Mouse (Mus musculus): ENCODE data around the gene Ints13. TPM values are rescaled to one million over a fixed set of nuclear protein-coding genes. Genes with fewer than 3 reads are reported as not detected.

The Ints13 gene
- polyA plus RNA-seq, 1 experiment from 2014 or later = 67.7 TPM

DNA sequence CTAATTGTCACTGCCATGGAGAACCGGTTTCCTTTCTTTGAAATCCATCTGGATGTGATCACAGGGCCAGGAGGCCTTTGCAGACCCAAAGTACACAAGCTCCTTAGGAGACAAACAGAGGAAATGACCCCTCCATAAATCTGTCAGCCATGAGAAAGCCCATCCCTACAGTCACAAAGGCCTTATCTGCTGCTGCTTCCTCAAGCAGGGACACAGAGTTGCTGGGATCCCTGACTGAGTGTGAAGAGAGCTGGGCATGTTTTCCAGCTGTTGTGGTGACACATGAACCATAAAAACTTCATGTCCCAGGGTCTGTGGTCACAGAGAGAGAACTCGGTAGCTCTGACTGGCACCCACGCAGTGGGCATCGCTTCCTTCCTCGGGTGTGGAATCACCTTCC, 46.9 kb downstream of the Ints13 start:
- Histone ChIP-seq H3K4me2 (ENCODE audit: low read length) (no peak overlapping the region), H3K27me3 (replicated peaks; ENCODE audit: control insufficient read depth, insufficient read depth, low read length) (no peaks in the 10 kb centered on the region), H3K9ac (replicated peaks; ENCODE audit: low read depth, low read length) (no peak overlapping the region), H3K27ac (ENCODE audit: low read length) (no peak overlapping the region), H3K36me3 (ENCODE audit: control insufficient read depth, insufficient read depth) (no peaks in the 10 kb centered on the region), H3K4me1 (replicated peaks; ENCODE audit: control insufficient read depth, insufficient read depth, low read length) (no peaks in the 10 kb centered on the region), H3K4me3 (replicated peaks; ENCODE audit: low read length) (no peak overlapping the region), H3K9me3 (ENCODE audit: control insufficient read depth, low read length) (no peaks in the 10 kb centered on the region)
- 88% methylated on average over 5 of the region's 5 CpGs for WGBS
- ATAC-seq = no peak

DNA sequence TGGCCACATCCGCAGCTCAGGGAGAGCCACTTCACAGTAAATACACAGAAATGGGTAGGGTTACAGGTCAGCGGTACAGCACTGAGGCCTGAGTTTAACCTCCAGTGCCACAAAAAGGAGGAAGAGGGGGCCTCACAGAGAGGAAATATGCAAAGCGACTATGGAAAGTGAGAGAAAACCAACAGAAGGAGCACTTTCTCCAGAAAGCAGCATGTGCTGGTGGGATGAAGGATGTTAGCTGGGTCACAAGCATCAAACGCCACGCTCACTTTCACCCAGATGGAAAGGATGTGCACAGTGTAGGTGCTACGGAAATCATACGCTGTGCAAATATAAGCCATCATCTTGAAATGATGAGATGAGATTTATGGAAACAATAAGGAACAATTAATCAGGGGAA, 47.3 kb downstream of the Ints13 start:
- Histone ChIP-seq H3K9me3 (ENCODE audit: control insufficient read depth, low read length) (no peaks in the 10 kb centered on the region), H3K4me2 (ENCODE audit: low read length) (no peak overlapping the region), H3K27me3 (replicated peaks; ENCODE audit: control insufficient read depth, insufficient read depth, low read length) (no peaks in the 10 kb centered on the region), H3K4me3 (replicated peaks; ENCODE audit: low read length) (no peak overlapping the region), H3K9ac (replicated peaks; ENCODE audit: low read depth, low read length) (no peak overlapping the region), H3K36me3 (ENCODE audit: control insufficient read depth, insufficient read depth) (no peaks in the 10 kb centered on the region), H3K4me1 (replicated peaks; ENCODE audit: control insufficient read depth, insufficient read depth, low read length) (no peaks in the 10 kb centered on the region), H3K27ac (ENCODE audit: low read length) (no peak overlapping the region)
- WGBS = 93% methylated on average over 7 of the region's 7 CpGs
- ATAC-seq = no peak

DNA sequence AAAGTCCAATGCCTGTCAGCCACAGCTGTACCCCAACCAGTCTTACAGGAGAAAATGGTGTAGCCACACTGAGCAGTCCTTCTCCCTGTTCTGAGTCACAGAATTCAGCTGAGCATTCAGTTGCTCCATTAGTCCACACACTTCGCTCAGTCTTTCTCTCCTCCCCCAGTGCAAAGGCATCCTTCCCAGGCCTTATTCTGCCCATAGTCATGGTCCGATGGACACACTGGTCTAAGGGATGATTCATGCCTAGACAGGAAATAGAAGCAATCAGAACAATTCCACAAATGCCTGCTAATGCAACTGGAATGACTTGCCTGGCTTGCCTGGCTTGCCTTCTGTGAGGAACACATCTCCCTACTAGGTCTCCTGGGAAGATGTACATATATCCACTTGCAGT, 50.1 kb downstream of the Ints13 start:
- no peaks in the 10 kb centered on the region for H3K36me3 ChIP-seq (ENCODE audit: control insufficient read depth, insufficient read depth)
- no peak overlapping the region for H3K4me3 ChIP-seq (replicated peaks; ENCODE audit: low read length)
- ATAC-seq = no peak
- H3K9ac ChIP-seq (replicated peaks; ENCODE audit: low read depth, low read length) = no peak overlapping the region
- no peak overlapping the region for H3K27ac ChIP-seq (ENCODE audit: low read length)
- no peaks in the 10 kb centered on the region for H3K27me3 ChIP-seq (replicated peaks; ENCODE audit: control insufficient read depth, insufficient read depth, low read length)
- WGBS = 98% methylated on average over 2 of the region's 2 CpGs
- no peak overlapping the region for H3K4me2 ChIP-seq (ENCODE audit: low read length)
- no peaks in the 10 kb centered on the region for H3K9me3 ChIP-seq (ENCODE audit: control insufficient read depth, low read length)
- no peaks in the 10 kb centered on the region for H3K4me1 ChIP-seq (replicated peaks; ENCODE audit: control insufficient read depth, insufficient read depth, low read length)

DNA sequence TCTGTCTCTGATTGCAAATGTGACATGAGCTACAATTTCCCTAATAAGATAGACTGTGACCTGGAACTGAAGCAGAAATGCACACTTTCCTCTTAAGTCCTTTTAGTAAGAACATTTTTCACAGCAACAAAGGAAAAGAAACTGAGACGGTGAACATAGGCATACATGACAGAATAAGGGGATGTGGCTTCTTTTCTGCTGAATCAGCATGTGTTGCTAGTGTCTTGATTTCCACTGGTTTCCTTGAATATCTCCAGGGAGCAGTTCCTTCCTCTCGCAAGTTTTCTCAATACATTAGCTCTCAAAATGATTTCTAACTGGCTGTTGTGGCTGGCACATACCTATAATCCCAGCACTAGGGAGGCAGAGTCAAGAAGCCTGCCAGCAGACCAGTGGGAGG, 52.1 kb downstream of the Ints13 start:
- no peak overlapping the region for H3K27ac ChIP-seq (ENCODE audit: low read length)
- no peaks in the 10 kb centered on the region for H3K9me3 ChIP-seq (ENCODE audit: control insufficient read depth, low read length)
- no peak for ATAC-seq
- H3K4me2 ChIP-seq (ENCODE audit: low read length) = no peak overlapping the region
- H3K4me1 ChIP-seq (replicated peaks; ENCODE audit: control insufficient read depth, insufficient read depth, low read length) = no peaks in the 10 kb centered on the region
- no peak overlapping the region for H3K4me3 ChIP-seq (replicated peaks; ENCODE audit: low read length)
- 90% methylated on average over 2 of the region's 2 CpGs for WGBS
- H3K9ac ChIP-seq (replicated peaks; ENCODE audit: low read depth, low read length) = no peak overlapping the region
- no peaks in the 10 kb centered on the region for H3K27me3 ChIP-seq (replicated peaks; ENCODE audit: control insufficient read depth, insufficient read depth, low read length)
- H3K36me3 ChIP-seq (ENCODE audit: control insufficient read depth, insufficient read depth) = no peaks in the 10 kb centered on the region

DNA sequence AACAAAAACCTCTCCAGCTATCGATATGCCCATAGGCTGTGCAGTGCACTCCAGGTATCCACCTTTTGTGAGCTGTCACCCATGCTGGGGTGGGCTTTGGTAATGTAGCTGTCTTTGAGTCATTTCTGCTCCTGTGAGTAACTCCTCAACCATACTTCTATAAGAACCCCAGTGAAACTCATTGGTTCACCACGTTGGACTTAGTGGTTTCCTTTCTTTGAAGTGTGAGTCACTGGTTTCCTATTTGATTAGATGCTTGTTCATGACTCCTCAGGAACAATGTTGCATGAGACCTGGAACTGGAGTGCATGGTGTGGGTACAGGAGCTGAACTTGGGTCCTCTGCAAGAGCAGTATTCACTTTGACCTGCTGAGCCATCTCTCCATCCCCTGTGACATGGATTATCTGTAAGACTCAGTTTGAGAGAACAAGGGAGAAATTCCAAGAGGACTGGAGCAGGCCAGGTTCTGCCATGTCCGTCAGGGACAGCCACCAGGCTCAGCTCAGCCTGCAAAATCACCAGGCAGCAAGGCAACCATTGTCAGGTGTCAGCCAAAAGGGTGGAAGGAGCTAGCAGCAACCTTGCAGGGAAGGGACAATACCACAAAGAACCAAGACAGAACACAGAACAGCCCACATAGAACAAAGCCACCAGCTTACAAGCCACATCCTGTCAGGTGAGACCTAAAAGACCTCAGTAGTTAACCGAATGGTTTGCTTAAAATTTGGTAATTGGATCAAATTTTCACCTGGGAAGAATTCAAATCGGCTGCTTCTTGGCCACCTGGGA, 56.0 kb downstream of the Ints13 start:
- 83% methylated on average over 5 of the region's 5 CpGs for WGBS
- H3K4me1 ChIP-seq (replicated peaks; ENCODE audit: control insufficient read depth, insufficient read depth, low read length) = no peaks in the 10 kb centered on the region

DNA sequence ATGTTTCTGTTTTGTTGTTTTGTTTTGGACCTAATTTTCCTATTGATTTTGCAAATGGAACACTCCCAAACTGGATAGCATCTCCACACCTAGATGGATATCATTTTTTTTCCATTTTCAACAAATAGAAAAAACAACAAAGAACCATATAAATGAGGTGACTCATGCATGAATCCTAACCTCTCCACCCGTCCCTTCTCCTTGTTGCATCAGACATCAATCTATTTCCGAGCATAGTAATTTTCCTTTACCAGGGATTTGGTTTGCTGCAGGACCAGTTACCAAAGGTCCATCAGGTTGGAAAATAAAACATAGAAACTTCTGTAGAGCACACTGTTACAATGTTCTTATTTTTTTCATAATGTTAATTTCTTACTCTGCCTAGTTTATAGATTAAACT, 58.6 kb downstream of the Ints13 start:
- ATAC-seq = no peak
- Histone ChIP-seq H3K36me3 (ENCODE audit: control insufficient read depth, insufficient read depth) (no peaks in the 10 kb centered on the region), H3K9ac (replicated peaks; ENCODE audit: low read depth, low read length) (no peak overlapping the region), H3K4me1 (replicated peaks; ENCODE audit: control insufficient read depth, insufficient read depth, low read length) (no peaks in the 10 kb centered on the region), H3K27me3 (replicated peaks; ENCODE audit: control insufficient read depth, insufficient read depth, low read length) (no peaks in the 10 kb centered on the region), H3K9me3 (ENCODE audit: control insufficient read depth, low read length) (no peaks in the 10 kb centered on the region), H3K4me3 (replicated peaks; ENCODE audit: low read length) (no peak overlapping the region), H3K27ac (ENCODE audit: low read length) (no peak overlapping the region), H3K4me2 (ENCODE audit: low read length) (no peak overlapping the region)
- WGBS = 68% methylated on average over 2 of the region's 2 CpGs

More for the DNA sequence above, 56.0 kb downstream of the Ints13 start:
- Histone ChIP-seq H3K36me3 (ENCODE audit: control insufficient read depth, insufficient read depth) (no peaks in the 10 kb centered on the region), H3K9me3 (ENCODE audit: control insufficient read depth, low read length) (no peaks in the 10 kb centered on the region), H3K4me3 (replicated peaks; ENCODE audit: low read length) (no peak overlapping the region), H3K27me3 (replicated peaks; ENCODE audit: control insufficient read depth, insufficient read depth, low read length) (no peaks in the 10 kb centered on the region), H3K4me2 (ENCODE audit: low read length) (no peak overlapping the region), H3K27ac (ENCODE audit: low read length) (no peak overlapping the region), H3K9ac (replicated peaks; ENCODE audit: low read depth, low read length) (no peak overlapping the region)
- ATAC-seq = no peak

DNA sequence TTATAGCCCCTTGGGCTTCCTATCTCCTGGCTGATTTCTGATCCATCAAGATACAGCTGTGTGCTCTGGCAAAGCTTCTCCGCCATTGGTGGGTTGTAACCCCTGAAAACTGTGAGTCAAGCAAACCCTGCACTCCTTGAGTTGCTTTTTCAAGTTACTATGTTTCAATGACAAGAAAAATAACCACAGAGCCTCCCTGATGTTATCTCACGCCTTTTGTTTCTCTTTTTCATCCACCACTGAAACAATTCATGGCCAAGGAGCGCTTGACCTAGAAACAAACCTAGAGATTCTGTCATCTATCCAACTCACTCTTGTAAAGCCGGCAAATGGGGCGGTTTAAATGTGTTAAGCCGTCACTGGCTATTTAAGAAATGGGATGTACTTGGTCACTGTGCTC, 61.7 kb downstream of the Ints13 start:
- no peak overlapping the region for H3K9ac ChIP-seq (replicated peaks; ENCODE audit: low read depth, low read length)
- H3K4me2 ChIP-seq (ENCODE audit: low read length) = no peak overlapping the region
- H3K4me3 ChIP-seq (replicated peaks; ENCODE audit: low read length) = no peak overlapping the region
- no peaks in the 10 kb centered on the region for H3K4me1 ChIP-seq (replicated peaks; ENCODE audit: control insufficient read depth, insufficient read depth, low read length)
- no peak overlapping the region for H3K27ac ChIP-seq (ENCODE audit: low read length)
- no peaks in the 10 kb centered on the region for H3K9me3 ChIP-seq (ENCODE audit: control insufficient read depth, low read length)
- ATAC-seq = no peak
- H3K27me3 ChIP-seq (replicated peaks; ENCODE audit: control insufficient read depth, insufficient read depth, low read length) = no peaks in the 10 kb centered on the region
- H3K36me3 ChIP-seq (ENCODE audit: control insufficient read depth, insufficient read depth) = no peaks in the 10 kb centered on the region
- 89% methylated on average over 6 of the region's 6 CpGs for WGBS

DNA sequence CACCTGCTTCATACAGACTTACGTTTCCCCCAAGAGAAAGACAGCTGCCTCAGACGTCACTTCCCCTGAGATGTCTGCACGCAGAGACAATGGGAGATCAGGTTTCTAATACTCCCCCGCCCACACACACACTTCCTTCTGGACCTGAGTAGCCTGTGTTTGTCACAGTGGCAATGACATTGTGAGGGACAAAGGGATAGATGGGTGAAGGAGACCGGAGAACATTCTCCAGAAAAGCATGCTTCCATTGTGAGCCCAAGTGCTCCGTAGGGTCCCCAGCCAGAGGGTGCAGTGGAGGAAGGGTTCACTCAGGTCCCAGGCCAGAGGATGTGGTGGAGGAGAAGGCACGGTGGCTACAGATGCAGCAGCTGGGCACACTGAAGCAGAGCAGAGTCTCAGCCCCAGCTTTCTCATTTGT, 63.1 kb downstream of the Ints13 start:
- Histone ChIP-seq H3K36me3 (ENCODE audit: control insufficient read depth, insufficient read depth) (no peaks in the 10 kb centered on the region), H3K9me3 (ENCODE audit: control insufficient read depth, low read length) (no peaks in the 10 kb centered on the region), H3K4me2 (ENCODE audit: low read length) (no peak overlapping the region), H3K27me3 (replicated peaks; ENCODE audit: control insufficient read depth, insufficient read depth, low read length) (no peaks in the 10 kb centered on the region), H3K27ac (ENCODE audit: low read length) (no peak overlapping the region), H3K9ac (replicated peaks; ENCODE audit: low read depth, low read length) (no peak overlapping the region), H3K4me3 (replicated peaks; ENCODE audit: low read length) (no peak overlapping the region), H3K4me1 (replicated peaks; ENCODE audit: control insufficient read depth, insufficient read depth, low read length) (no peaks in the 10 kb centered on the region)
- WGBS = 49% methylated on average over 7 of the region's 7 CpGs
- no peak for ATAC-seq

DNA sequence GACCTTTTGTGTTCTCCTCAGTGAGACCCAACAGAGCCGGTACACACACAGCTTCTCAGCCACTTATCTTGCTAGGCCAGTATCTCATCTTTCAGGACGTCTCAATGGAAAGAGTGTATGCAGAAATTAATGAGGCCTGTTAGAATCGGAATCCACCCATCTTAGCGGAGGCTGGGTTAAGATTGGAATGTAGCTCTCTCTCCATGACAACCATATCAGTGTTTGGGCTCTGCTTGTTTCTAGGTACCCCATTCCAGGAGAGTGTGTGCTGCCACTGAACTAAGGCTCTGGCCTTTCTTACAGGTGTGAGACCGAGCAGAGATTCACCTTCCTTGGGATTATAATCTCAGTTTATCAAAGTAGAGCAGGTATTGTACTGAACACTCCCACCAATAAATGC, 63.7 kb downstream of the Ints13 start:
- no peak overlapping the region for H3K4me3 ChIP-seq (replicated peaks; ENCODE audit: low read length)
- no peak for ATAC-seq
- no peak overlapping the region for H3K4me2 ChIP-seq (ENCODE audit: low read length)
- WGBS = 56% methylated on average over 5 of the region's 5 CpGs
- H3K9me3 ChIP-seq (ENCODE audit: control insufficient read depth, low read length) = no peaks in the 10 kb centered on the region
- no peak overlapping the region for H3K27ac ChIP-seq (ENCODE audit: low read length)
- H3K27me3 ChIP-seq (replicated peaks; ENCODE audit: control insufficient read depth, insufficient read depth, low read length) = no peaks in the 10 kb centered on the region
- H3K9ac ChIP-seq (replicated peaks; ENCODE audit: low read depth, low read length) = no peak overlapping the region
- H3K36me3 ChIP-seq (ENCODE audit: control insufficient read depth, insufficient read depth) = no peaks in the 10 kb centered on the region
- H3K4me1 ChIP-seq (replicated peaks; ENCODE audit: control insufficient read depth, insufficient read depth, low read length) = no peaks in the 10 kb centered on the region

DNA sequence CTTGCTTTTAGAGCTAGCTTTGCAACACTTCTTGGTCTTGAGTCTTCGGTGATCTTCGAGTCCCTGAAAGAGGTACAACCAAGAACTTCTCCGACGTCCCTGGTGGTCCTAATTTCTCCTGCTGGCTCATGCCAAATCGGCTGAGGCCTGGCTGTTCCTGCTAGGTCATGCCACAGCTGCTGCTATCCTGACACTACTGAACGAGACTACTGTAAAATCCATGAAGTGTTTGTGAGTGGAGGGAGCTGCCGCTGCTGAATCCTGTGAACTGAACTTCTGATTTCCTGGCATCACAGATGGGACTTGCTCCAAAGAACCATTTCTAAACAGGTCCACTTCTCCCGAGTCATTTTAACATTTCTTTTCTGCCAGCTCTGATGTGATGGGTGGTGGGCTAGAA, 64.3 kb downstream of the Ints13 start:
- no peak for ATAC-seq
- H3K9me3 ChIP-seq (ENCODE audit: control insufficient read depth, low read length) = no peaks in the 10 kb centered on the region
- no peaks in the 10 kb centered on the region for H3K36me3 ChIP-seq (ENCODE audit: control insufficient read depth, insufficient read depth)
- H3K27ac ChIP-seq (ENCODE audit: low read length) = no peak overlapping the region
- H3K4me2 ChIP-seq (ENCODE audit: low read length) = no peak overlapping the region
- H3K4me1 ChIP-seq (replicated peaks; ENCODE audit: control insufficient read depth, insufficient read depth, low read length) = no peaks in the 10 kb centered on the region
- H3K9ac ChIP-seq (replicated peaks; ENCODE audit: low read depth, low read length) = no peak overlapping the region
- no peak overlapping the region for H3K4me3 ChIP-seq (replicated peaks; ENCODE audit: low read length)
- no peaks in the 10 kb centered on the region for H3K27me3 ChIP-seq (replicated peaks; ENCODE audit: control insufficient read depth, insufficient read depth, low read length)
- 88% methylated on average over 8 of the region's 8 CpGs for WGBS
